Mouse (Mus musculus): ENCODE results near the gene Adam1a. TPM values are rescaled to one million over a fixed set of nuclear protein-coding genes. Genes with fewer than 3 reads are reported as not detected.

Gene Adam1a
- 5.1 and 5.7 TPM in 2 replicates for polyA plus RNA-seq (2012; rRNA removed)

DNA sequence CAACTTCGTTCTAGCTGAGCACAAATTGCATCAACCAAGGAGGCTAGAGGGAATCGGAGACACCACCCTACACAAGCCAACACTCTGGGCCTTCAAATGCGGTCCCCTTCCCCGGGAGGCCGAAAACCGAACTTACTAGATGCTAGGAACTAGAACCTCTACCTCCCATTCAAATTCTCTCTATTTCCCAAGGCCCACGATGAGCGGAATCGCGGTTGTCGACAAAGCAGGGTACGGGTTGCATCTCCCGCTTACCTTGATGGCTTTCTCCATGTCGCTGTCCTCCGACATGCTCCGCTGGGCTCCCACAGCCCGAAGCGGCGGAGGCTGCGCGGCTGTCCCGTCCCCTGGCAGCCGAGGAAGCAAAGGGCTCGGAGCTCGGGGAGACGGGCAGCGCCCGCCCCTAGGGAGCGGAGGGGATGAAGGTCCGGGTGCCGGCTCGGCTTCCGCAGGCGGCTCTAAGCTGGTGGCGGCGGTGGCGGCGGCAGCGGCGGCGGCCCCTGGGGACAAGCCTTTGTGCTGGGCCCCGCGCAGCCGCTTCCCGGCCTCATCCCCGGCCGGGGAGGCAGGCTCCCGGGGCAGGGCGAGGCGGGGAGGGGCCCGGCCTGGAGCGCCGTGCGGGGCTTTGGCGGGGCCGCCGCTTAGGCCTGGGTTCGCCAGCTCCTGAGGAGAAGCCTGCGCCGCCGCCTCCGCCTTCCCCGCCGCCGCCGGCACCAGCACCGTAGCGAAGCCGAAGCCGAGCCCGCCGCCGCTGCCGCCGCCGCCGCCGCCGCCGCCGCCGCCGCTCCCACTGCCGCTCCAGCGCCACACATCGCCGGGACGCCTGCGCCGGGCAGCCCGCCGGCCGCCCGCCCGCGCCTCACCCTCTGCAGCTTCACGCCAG, at the start of gene Adam1a, which contains the start of gene Gm42878:
Adam1a (minus strand) TSS at position 573 of the 883 bp plus-strand sequence.
Gm42878 (minus strand) TSS at position 573 of the 883 bp plus-strand sequence.

GRCm38 (mm10) chr5:121593451-121594401, 48.4 kb upstream of the Adam1a start, which contains the start of gene Aldh2:
Gene Aldh2 (minus strand): TSS chr5:121593824.

GRCm38 (mm10) chr5:121545793-121546529, 679 bp upstream of the Adam1a start, which contains the start of gene Mapkapk5:
Gene Mapkapk5 (minus strand): TSS chr5:121545905.

DNA sequence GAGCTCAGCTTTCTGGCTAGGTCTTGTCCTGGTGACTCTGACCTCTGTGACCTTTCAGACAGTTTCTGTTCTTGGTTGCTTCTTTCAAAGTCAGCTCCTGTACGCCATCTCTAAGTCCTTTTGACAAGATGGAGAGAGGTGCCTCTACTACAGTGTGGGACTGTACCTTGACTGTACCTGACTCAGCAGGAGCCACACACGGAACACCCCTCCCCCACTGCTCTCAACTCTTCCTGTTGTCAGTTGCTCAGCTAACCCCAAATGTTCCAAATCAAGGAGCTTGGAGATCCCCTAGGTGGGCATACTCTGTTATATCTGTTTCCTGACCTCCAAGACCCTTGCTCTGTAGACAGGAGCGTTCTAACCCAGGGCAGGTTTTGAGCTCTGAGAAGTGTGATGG, 42.1 kb downstream of the Adam1a start, which contains the start of gene Adam1b:
Adam1b (minus strand) TSS at position 205 of the 400 bp plus-strand sequence.

Other genes starting within 250 kb of the Adam1a start
- gene Trafd1, start 159.8 kb downstream of the Adam1a start, polyA plus RNA-seq (2012; rRNA removed): 56.2 and 70.8 TPM in 2 replicates
- gene Naa25, start 147.5 kb downstream of the Adam1a start, polyA plus RNA-seq (2012; rRNA removed): 9.9 and 11.7 TPM in 2 replicates
- 5.2 and 7.4 TPM in 2 replicates for gene Tmem116, start 93.6 kb downstream of the Adam1a start, polyA plus RNA-seq (2012; rRNA removed)
- gene Erp29, start 93.0 kb downstream of the Adam1a start, polyA plus RNA-seq (2012; rRNA removed): 63.7 and 83.5 TPM in 2 replicates
- not detected in 2 replicates for gene Adam1b, start 42.0 kb downstream of the Adam1a start, polyA plus RNA-seq (2012; rRNA removed)
- 0.47 TPM in 1 of 2 replicates, not detected in the other for gene Gm42878, start within 50 bp of the Adam1a start, polyA plus RNA-seq (2012; rRNA removed)
- 21.7 and 27.0 TPM in 2 replicates for gene Mapkapk5, start 423 bp upstream of the Adam1a start, polyA plus RNA-seq (2012; rRNA removed)
- gene Aldh2, start 48.3 kb upstream of the Adam1a start, polyA plus RNA-seq (2012; rRNA removed): 880 and 1,335 TPM in 2 replicates
- gene Acad12, start 73.5 kb upstream of the Adam1a start, polyA plus RNA-seq (2012; rRNA removed): 8.7 and 12.8 TPM in 2 replicates
- gene Acad10, start 115.0 kb upstream of the Adam1a start, polyA plus RNA-seq (2012; rRNA removed): 7.4 and 8.8 TPM in 2 replicates
- gene Brap, start 115.1 kb upstream of the Adam1a start, polyA plus RNA-seq (2012; rRNA removed): 26.7 and 32.8 TPM in 2 replicates
- 157 and 262 TPM in 2 replicates for gene Atxn2, start 165.9 kb upstream of the Adam1a start, polyA plus RNA-seq (2012; rRNA removed)

Data from ovary, adult 2 months (tissue).